Mouse (Mus musculus) cortical plate, adult 2 months (tissue): Measurements from ENCODE around the gene Cnp. TPM values are rescaled to one million over a fixed set of nuclear protein-coding genes. Genes with fewer than 3 reads are reported as not detected.
"Not testable (repeated sequence)": the region's sequence is repeated elsewhere in the genome, so short reads cannot be mapped to it uniquely, and the experiment has no call there.

Experiments
- H3K27ac ChIP-seq: fragments of 200-500 bp; 2 replicates; pipeline ENCODE4 v1.5.1; 2012; ENCODE audit warnings: low read length, control low read depth, inconsistent platforms; ENCODE audit not compliant: insufficient read depth
- H3K4me1 ChIP-seq: fragments of 200-500 bp; 2 replicates; pipeline ENCODE4 v1.6.1; 2011; ENCODE audit warnings: low read length; ENCODE audit not compliant: control insufficient read depth, insufficient read depth
- H3K4me3 ChIP-seq: fragments of 200-500 bp; 2 replicates; pipeline ENCODE4 v1.5.1; 2011; ENCODE audit warnings: mild to moderate bottlenecking, low read length, control low read depth; ENCODE audit not compliant: insufficient read depth
- CTCF ChIP-seq: fragments of 200-500 bp; IDR thresholded peaks from 2 replicates; pipeline ENCODE4 v1.5.1; 2011; ENCODE audit warnings: mild to moderate bottlenecking, control low read depth, low read length; ENCODE audit not compliant: insufficient read depth; ENCODE audit errors: extremely low read depth
- POLR2A ChIP-seq: fragments of 200-500 bp; IDR thresholded peaks from 2 replicates; pipeline ENCODE4 v1.6.1; 2011; ENCODE audit warnings: mild to moderate bottlenecking, low read length, control low read depth; ENCODE audit not compliant: insufficient read depth; ENCODE audit errors: extremely low read depth
- polyA plus RNA-seq: library from polyadenylated mRNA; depleted of rRNA; stranded (reverse); fragments of >200 nt; gene quantifications from 2 replicates; pipeline ENCODE4 v1.2.3, GENCODE M21; 2012; rRNA removed

The Cnp gene
- 396 and 492 TPM in 2 replicates for polyA plus RNA-seq

DNA sequence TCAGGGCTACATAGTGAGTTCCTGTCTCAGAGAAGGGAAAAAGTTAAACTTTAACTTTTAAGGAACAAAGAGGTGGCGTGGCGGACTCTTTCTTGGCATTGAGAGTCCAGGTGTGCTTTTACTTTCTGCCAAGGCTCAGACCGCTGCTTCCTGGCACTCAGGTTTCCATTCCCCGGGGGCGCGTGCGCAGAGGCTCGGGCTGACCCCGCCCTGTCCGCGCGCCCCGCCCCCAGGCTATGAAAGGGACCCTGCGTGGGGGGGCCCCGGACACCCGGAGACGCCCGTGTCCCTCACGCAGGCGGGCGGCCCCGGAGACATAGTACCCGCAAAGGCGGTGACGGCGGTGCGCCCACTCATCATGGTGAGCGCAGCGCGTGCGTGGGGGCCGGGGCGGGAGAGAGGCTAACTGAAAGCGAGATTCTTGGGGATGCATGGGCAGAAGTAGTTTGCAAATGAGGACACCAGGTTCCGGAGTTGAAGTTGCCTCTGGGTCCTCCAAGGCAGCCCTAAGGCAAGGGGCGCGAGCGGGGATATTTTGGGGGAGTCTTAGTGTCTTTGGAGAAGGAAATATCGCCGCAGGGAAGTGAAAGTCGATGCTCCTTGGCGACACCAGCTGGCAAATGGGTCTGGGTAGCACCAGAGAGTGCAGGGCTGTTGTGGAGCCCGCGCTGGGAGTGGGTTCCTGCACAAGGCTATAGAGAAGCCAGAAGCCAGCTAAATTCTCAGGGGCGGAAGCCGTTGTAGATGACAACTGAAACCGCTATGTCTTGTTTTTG is at the start of gene Cnp:
TSS of gene Cnp (plus strand) at position 197 of the 776 bp plus-strand sequence.
- TF ChIP-seq CTCF, result 0 out of 2 replicates have a peak, but pooled peaks have one; percentile 13
- no peak for TF ChIP-seq POLR2A
- peak within 1 kb of the TSS; percentile 82 for H3K27ac ChIP-seq
- H3K4me1 ChIP-seq, result peaks cover 3% of the 10 kb centered on the region; the same call in 1 of the 2 replicates
- H3K4me3 ChIP-seq, result peak within 1 kb of the TSS; percentile 44

DNA sequence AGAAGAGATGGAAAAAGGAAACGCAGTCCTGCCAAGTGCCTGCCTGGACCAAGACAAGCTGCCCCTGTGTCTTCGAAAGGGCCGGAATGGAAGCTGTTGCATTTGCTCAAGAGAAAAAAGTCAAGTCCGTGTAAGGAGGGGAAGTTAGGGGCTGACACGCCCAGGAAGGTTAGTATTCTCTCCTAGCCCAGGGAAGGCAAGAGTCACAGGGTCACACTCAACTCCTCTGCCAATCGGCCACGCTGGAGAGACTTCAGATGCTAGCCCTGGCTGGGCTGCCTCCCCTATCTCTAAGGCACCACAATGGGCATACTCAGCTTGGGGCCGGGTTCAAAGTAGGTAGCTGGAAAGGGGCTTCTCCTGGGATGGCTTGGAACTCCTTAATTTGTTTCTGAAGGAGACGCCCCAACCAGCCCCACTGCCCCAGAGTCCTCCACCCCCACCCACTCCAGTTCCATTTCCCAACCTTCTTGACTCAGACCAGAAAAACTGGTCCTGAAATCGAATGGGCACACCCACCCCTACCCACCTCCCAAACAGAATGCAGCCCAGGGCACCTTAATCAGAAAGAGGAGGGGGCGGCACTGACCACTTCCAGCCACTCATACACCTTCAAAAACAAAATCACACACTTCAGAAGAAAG is 49.6 kb upstream of the Cnp start:
- no peak overlapping the region for H3K4me3 ChIP-seq
- H3K27ac ChIP-seq, result no peak overlapping the region
- no peak for TF ChIP-seq POLR2A
- TF ChIP-seq CTCF, result no peak
- peaks cover 3% of the 10 kb centered on the region; the same call in 1 of the 2 replicates for H3K4me1 ChIP-seq

DNA sequence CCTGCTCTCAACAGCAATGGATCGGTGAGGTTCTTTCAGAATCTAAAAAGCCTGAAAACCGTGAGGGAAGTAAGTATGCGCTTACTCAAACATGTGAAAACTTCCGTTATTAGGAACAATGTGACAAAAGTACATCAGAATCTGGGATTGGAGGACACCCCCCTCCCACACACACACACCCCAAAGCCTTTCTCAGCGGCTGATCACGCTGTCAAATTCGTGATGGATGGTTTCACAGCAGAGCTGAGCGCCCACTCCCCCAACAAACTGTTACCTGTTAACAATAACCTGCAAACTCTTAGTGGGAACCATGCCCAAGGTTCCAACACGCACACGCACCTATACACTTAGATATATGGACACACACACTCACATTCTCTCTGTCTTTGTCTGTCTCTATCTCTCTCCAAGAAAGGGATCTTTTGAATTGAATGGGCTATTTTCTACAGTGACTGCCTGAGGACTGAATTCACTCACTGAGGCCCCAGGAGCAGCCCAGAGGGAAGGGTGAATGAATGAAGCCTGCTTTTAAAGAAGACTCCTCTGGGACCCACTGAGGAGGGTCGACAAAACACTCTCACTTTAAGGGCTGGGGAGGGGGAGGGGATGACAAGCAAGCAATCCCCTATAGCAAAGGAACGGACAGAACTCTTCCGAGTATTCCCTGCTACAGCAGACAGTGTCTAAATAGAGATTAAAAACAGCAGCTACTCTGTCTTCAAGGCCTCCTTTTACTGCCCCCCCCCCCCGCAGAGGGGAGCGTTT is 48.5 kb upstream of the Cnp start:
- H3K4me1 ChIP-seq, result peaks cover 3% of the 10 kb centered on the region; the same call in 1 of the 2 replicates
- TF ChIP-seq CTCF (no peak), POLR2A (no peak)
- no peak overlapping the region for H3K27ac ChIP-seq
- H3K4me3 ChIP-seq, result peak overlapping the region; percentile 70; the same call in 1 of the 2 replicates

DNA sequence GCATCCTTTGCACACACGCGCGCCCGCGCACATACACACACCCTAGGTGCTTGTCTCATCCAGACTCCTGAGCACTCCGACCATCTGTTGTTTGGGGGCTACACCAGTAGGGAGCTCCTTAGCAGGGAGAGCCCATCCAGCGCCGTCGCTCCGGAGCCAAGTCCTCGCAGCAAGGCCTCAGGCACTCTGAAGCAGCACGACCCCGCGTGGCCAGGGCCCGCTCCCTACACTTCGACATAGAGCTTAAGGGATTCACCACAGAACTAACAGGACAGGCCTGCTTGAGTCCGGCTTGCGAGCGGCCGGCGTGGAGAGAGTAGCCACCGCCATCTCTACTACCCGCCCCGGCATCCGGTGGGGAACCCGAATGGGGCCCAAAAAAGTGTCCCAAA is 47.6 kb upstream of the Cnp start:
- peak overlapping the region; percentile 70 for H3K4me3 ChIP-seq
- no peak overlapping the region; the same call in 1 of the 2 replicates for H3K27ac ChIP-seq
- H3K4me1 ChIP-seq, result peaks cover 3% of the 10 kb centered on the region; the same call in 1 of the 2 replicates
- TF ChIP-seq CTCF (no peak), POLR2A (no peak)

DNA sequence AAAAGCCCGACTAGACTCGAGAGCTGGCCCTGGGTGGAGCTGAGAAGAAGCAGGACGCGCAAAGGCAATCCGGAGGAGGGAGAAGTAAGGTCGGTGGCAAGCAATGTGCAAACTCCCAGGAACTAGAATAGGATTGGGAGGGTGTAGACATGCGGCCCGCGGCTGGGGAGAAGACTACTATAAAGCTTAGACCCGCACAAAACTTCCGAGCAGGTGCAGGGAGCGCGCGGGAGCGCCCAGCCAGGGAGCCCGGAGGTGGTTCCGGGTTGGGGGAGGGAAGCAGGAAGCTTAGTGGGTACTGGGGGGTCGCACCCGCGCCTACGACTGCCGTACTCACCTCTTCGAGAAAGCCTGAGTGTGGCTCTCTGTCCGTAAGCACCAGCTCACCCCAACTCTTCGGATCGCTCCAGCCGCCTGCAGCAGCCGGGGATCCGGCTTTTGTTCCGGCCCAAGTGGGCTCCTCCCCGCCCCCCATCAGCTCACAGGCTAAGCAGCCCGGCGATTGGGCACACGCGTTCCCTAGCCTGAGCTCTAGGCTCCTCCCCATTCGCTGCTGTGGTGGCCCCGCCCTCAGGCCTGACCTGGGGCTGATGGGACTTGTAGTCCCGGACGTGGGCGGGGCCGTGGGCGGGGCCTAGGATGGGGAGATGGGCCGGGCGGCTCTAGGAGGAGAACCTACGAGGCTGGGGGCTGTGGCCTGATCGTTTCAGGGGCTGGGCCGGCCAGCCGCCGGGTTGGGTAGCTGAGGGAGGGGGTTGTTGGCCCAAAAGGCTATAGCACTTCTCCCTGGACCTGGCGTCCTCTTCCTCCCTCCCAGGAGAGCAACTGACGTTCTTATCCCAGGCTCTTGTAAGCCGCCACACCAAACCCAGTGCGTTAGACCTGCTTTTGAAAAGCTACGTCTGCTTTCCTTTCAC is 47.0 kb upstream of the Cnp start, which contains the start of gene Acly:
TSS of gene Acly (minus strand) at position 543 of the 917 bp plus-strand sequence.
- Histone ChIP-seq H3K4me1 (peaks cover 3% of the 10 kb centered on the region; the same call in 1 of the 2 replicates), H3K27ac (peak within 1 kb of the TSS; percentile 4), H3K4me3 (peak within 1 kb of the TSS; percentile 70)
- TF ChIP-seq CTCF (no peak), POLR2A (peak; percentile 96)

DNA sequence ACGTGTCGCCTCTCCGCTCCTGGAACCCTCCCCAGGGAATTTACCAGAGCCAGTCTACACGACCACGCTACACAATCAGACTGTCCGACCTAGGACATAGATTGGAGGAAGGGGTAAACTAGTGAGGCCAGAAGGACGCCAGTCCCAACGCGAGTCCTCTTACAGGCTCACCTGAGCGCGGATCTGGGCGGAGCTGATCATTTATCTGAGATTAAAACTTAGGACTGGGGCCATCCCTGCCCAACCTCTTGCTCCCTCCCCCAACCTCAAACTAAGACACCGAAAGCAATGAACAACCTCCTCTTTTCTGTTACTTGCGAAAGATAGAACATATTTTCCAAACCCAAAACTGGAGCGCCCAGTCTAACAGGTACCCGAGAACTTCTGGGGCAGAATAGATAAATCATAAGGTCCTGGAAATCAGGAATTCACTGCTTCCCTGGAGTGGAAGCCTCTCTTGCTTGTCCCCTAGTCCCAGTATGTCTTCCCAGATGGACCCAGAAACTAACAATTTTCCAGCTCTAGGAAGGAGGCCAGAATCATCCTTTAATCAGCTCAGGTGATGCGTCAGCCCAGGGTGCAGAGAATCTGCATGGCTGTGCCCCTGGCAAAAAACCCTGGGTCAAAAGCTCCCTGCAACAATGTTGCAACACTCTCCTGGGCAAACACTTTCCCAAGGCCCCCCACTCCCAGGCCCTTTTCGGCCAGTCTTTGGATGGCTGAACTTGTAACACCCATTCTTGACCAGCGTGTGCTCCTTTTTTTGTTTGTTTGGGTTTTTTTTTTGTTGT is 46.1 kb upstream of the Cnp start:
- Histone ChIP-seq H3K4me3 (peak overlapping the region; percentile 70), H3K27ac (peak overlapping the region; percentile 4; the same call in 1 of the 2 replicates), H3K4me1 (peaks cover 3% of the 10 kb centered on the region; the same call in 1 of the 2 replicates)
- TF ChIP-seq CTCF, result no peak
- TF ChIP-seq POLR2A, result no peak

DNA sequence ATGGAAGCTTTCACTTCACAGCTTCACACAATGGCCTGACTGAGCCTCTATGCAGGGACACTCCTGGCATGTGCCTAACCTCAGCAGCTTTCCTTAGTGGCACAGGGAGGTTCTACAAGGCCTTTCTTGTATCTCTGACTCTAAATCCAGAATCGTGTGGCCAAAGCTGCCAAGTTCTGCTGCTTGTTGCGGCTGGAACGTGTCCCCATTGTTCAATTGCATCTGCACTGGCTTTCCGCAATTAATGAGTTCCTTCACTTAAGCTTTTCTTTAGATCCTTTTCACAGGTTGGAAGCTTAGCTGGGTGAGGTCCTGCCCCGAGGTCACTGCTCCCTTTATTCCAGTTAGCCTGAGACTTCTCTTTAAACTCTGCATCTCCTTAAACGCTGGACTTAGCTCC is 40.8 kb upstream of the Cnp start:
- no peak overlapping the region for H3K27ac ChIP-seq
- no peak overlapping the region for H3K4me3 ChIP-seq
- no peaks in the 10 kb centered on the region for H3K4me1 ChIP-seq
- TF ChIP-seq CTCF (no peak), POLR2A (no peak)

DNA sequence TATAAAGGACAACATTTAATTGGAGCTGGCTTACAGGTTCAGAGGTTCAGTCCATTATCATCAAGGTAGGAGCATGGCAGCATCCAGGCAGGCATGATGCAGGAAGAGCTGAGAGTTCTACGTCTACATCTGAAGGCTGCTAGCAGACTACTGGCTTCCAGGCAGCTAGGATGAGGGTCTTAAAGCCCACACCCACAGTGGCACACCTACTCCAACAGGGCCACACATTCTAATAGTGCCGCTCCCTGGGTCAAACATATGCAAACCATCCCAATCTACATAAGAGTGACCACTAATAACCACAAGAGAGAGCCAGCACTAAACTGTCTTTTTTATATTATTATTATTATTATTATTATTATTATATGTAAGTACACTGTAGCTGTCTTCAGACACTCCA is 40.3 kb upstream of the Cnp start:
- H3K4me3 ChIP-seq, H3K27ac ChIP-seq: not testable (repeated sequence)

DNA sequence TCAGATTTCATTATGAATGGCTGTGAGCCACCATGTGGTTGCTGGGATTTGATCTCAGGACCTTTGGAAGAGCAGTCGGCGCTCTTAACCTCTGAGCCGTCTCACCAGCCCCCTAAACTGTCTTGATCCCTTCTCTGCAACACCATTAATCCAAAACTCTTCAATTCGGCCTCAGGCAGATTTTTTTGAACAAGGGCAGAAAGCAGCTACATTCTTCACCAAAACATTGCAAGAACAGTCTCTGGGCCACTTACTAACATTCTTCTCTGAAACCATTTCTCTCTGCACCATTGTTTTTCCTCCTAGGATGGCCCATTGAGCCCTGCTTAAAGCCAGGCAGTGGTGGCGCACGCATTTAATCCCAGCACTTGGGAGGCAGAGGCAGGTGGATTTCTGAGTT is 39.9 kb upstream of the Cnp start:
- H3K4me3 ChIP-seq, H3K27ac ChIP-seq, H3K4me1 ChIP-seq: not testable (repeated sequence)

More for the DNA sequence above, 40.3 kb upstream of the Cnp start:
- not testable (repeated sequence) for H3K4me1 ChIP-seq
